Mouse (Mus musculus): ENCODE results near the gene Gm11037.

DNA sequence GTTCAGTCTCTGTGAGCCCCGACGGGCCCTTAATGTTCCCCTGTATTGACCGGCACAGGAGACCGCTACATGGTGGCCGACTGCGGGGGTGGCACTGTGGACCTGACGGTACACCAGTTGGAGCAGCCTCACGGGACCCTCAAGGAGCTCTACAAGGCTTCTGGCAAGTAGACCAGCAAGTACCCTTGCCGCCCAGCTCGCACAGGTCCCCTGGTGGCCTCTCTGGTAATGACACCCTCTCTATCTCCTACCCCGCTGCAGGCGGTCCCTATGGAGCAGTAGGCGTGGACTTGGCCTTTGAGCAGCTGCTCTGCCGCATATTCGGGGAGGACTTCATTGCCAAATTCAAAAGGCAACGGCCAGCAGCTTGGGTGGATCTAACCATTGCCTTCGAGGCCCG, 9.3 kb downstream of the Gm11037 start:
- no peak for TF ChIP-seq POLR2A (IDR thresholded peaks at IDR 0.05; ENCODE audit: insufficient read length, low read depth)
- peak; percentile 67 for TF ChIP-seq POLR2AphosphoS2 (IDR thresholded peaks at IDR 0.05; ENCODE audit: insufficient read length, low read depth)
- no peak for TF ChIP-seq TCF12 (IDR thresholded peaks at IDR 0.05; ENCODE audit: insufficient read depth, poor library complexity, severe bottlenecking)
- no peak for TF ChIP-seq CEBPB (IDR thresholded peaks at IDR 0.05; ENCODE audit: insufficient read depth, poor library complexity, severe bottlenecking)
- TF ChIP-seq MYOD1 (IDR thresholded peaks at IDR 0.05; ENCODE audit: control insufficient read depth in 1 of 3, insufficient read length in 2 of 3, low read depth in 2 of 3), result peak in 2 of 3 experiments; percentile 22 to 23
- TF ChIP-seq USF1 (IDR thresholded peaks at IDR 0.05; ENCODE audit: low read depth), result no peak
- TF ChIP-seq MAX (IDR thresholded peaks at IDR 0.05; ENCODE audit: low read depth), result no peak
- TF ChIP-seq E2F4 (IDR thresholded peaks at IDR 0.05; ENCODE audit: insufficient read depth), result no peak
- TF ChIP-seq MYOG (IDR thresholded peaks at IDR 0.05; ENCODE audit: control insufficient read depth in 1 of 3, insufficient read depth in 1 of 3, insufficient read length in 2 of 3, low read depth in 2 of 3), result peak in 1 of 3 experiments; percentile 5
- no peak for TF ChIP-seq SRF (IDR thresholded peaks at IDR 0.05; ENCODE audit: control insufficient read depth, insufficient read length, low read depth)
- no peak for TF ChIP-seq REST (IDR thresholded peaks at IDR 0.05; ENCODE audit: insufficient read depth, insufficient read length)
- TF ChIP-seq TCF3 (IDR thresholded peaks at IDR 0.05; ENCODE audit: insufficient read length, low read depth), result no peak
